Mouse (Mus musculus): ENCODE measurements around the gene Cdk6.
"Not testable (repeated sequence)": the region's sequence is repeated elsewhere in the genome, so short reads cannot be mapped to it uniquely, and the experiment has no call there.

The Cdk6 gene

GRCm38 (mm10) chr5:3349393-3349792, 8.1 kb downstream of the Cdk6 start:
- DNase-seq = not testable (repeated sequence)

DNA sequence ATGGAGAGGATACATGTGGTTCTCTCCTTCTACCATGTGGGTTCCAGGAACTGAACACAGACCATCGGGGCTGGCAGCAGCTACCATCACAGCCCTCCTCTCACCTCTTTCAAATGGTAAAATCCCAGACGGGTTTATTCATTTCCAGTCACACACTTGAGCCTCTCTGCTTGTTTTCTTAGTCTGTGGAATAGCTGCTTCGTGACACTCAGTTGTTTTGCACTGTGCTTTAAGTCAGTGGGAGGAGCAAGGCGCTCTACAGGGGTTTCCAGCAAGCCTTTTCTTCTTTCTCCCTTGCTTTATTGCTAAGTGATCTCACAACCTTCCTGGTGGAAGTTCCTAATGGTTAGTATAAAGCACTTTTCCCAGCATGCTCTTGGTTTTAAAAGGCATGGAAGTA, 10.6 kb downstream of the Cdk6 start:
- not testable (repeated sequence) for DNase-seq

DNA sequence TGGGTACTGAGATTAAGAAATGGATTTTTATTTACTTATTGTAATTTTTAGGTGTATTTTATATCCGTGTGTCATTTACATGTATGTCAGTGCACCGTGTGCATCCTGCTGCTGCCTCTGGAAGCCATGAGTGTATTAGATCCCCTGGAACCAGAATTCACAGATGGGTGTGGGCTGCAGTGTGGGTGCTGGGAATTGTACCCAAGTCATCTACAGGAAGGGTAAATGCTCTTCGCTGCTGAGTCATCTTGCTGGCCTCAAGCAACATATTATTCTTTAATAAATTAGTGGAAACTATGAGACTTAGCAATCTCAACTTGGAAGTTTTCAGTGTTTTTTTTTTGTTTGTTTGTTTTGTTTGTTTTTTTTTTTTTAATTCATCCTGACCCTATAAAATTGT, 11.0 kb downstream of the Cdk6 start:
- DNase-seq = no peak

GRCm38 (mm10) chr5:3352827-3353226, 11.5 kb downstream of the Cdk6 start:
- no peak for DNase-seq

DNA sequence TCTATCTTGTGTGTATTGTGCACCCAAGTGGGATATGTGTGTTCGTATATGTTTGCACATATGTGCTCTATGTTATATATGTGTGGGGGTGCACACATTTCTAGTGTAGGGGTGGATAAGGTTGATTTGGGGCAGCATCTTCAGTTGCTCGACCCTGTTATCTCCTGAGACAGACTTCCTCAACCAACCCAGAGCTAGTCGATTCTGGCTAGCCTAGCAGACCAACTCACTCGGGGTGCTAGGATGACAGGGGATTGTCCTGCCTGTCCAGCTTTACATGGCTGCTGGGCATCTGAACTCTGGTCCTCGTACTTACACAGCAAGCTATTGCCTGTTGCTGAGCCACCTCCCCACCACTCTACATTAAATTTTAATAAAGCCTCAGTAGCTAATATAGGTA, 13.0 kb downstream of the Cdk6 start:
- no peak for DNase-seq

DNA sequence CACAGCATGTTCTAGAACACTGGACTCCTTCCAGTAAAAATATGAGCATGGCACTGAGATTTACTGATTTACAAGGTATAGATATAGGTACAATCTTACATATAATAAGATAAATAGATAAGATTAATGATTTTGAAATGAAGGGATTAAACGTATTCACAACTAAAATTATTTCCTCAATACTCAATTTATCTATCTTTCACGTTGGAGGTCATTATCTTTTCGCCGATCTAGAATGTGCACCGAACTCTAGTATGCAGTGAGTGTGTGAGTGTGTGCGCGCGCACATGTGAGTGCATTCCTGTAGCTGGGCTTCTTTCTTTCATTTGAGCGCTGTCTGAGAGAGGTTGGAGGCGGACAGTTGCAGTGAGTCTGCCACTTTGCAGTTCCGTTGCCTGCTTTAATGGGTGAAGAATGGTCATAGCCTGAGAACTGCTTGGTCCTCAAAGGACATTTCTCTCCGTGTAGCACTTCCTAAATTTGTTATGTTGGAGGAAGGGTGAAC, 13.8 kb downstream of the Cdk6 start:
- no peak for DNase-seq

GRCm38 (mm10) chr5:3355560-3356260, 14.4 kb downstream of the Cdk6 start:
- DNase-seq = no peak

GRCm38 (mm10) chr5:3356261-3356778, 15.0 kb downstream of the Cdk6 start:
- no peak for DNase-seq

DNA sequence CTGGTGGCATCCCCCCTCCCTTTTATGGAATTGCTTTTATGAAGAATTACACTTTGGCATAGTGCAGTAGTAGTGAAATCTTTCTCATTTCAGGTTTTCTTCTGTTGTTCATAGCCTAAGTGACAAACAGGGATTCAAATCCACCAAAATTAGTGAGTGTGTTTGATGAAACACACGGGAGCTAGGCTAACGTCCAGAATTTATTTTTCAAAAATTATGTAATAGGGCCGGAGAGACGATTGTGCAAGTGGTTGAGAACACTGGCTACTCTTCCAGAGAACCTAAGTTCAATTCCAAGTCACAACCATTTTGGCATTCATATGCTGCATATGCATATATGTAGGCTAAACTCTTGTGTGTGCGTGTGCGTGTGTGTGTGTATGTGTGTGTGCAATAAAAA, 16.2 kb downstream of the Cdk6 start:
- DNase-seq = no peak

DNA sequence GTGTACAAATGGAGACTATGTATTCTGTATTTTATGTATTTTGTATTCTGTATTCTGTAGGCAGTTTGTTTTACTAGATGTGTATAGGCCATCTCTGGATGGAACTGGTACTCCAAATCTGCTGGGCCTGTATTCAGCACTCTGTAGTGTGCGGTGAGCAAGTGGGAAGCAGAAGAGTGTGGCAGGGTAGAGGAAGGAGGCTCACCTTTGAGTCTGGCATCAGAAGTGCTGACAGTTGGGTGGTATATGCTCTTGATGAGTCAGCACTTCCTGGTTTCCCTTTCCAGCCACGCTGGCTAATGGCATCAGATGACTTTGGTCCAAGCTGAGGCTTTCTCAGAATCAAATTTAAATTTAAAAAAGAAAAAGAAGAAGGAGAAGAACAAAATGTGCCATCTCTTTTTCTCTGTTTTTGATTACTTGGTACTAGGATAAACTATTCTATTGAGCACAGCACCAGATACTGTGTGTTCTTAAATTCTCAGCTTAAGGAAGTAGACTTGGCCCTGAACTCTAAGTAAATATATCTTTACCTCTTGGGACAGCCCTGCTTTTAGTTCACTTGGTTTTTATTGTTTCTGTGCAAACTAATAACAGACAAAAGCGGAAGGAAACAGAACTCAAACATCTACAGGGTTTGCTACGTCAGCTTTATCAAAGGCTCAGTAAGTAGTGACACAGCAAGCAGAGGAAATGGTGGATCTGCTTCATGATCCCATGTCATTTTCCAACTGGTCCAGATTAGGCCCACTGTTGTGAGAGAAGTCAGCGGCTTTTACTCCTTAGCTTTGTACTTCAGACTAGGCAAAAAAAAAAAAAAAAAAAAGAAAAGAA, 17.6 kb downstream of the Cdk6 start:
- DNase-seq = peak; percentile 24

DNA sequence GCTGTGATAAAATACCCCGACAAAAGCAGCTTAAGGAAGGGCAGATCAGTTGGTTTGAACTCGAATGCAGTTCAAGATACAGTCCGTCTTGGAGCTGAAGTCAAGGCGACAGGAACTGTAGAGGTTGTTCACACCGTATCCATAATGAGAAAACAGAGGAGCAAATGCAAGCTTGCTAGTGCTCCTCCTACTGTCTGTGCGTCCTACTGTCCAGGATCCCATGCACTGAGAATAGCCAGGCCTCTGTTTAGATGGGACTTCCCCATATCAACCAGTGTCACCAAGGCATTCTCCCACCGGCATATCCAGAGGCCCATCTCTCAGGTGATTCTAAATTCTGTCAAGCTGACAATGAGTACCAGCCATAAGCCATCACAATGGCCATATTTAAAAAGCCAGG, 18.6 kb downstream of the Cdk6 start:
- DNase-seq = no peak

DNA sequence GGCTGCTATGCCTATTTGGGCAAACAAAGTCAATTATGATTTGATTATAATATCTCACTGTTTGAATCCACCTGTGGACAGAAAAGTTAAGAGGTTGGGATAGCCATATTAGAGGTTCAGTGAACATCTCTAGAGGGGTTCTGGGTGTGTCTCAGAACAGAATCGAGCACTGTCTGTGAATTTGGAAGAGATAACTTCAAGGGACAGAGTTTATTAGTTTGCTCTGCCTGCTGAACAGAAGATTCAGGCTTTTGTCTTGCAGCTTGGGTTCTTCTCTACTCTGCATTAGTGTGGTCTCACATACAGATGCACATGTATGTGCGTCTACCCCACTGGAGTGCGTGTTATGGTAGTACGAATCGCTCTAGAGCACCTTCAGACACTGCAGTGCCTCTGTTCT, 20.0 kb downstream of the Cdk6 start:
- DNase-seq = no peak

DNA sequence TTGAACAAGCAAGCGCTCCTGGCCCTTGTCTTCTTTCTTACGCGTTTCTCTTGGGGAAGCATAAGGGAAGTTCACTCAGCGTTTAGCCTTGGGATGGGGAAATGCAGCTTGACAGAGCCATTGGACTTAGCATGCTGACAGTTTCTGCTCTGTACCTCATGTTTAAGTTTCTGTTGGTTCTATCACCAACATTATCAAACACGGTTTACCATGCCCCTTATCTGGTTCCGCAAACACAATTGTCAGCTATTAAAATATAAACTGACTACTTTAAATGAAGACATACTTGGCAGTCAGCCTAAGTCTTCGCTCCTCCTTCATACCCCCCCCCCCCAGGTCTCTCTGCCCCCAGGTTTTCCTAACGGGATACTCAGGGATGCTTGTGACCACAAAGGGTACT, 20.8 kb downstream of the Cdk6 start:
- no peak for DNase-seq

- DNase-seq = no peak
Measured at GRCm38 (mm10) chr5:3363036-3363983, 22.0 kb downstream of the Cdk6 start.

DNA sequence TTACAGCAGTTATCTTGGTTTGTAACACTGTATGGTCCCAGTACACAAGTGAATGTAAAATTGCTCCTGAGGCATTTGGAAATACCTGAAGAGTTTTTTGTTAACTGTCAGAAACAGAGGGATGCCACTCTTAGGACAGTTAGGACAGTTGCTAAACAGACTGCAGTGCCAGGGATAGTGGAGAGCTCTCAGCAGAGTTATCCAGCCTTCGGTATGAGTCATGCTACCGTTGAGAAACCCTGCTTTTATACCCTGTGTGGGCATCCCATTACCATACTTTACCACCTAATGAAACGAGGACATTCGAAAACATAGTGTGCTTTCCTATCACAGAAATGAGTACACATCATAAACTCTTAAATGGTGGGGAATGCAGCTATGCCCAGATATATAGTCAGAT, 25.8 kb downstream of the Cdk6 start:
- no peak for DNase-seq

GRCm38 (mm10) chr5:3369317-3369716, 28.0 kb downstream of the Cdk6 start:
- DNase-seq = no peak

GRCm38 (mm10) chr5:3371212-3371611, 29.9 kb downstream of the Cdk6 start:
- no peak for DNase-seq

DNA sequence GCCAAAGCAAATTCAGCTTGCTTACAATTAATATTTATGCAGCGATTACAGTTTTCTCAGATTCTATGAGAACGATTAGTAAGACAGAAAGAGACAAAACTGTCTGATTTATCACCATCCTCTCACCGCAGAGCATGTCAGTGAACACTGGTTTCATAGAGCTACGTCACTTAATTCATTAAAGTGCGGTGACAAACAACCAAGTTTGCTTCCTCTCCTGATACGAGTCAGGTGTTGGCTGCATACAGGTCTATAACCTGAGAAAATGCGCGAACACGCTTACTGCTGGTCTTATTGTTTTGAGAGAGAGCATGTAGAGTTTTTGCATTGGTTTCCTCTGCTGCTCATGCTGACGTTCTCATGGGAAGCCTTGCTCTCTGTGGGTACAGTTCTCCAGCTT, 31.9 kb downstream of the Cdk6 start:
- no peak for DNase-seq

- DNase-seq = no peak
Measured at GRCm38 (mm10) chr5:3374763-3375162, 33.5 kb downstream of the Cdk6 start.

DNA sequence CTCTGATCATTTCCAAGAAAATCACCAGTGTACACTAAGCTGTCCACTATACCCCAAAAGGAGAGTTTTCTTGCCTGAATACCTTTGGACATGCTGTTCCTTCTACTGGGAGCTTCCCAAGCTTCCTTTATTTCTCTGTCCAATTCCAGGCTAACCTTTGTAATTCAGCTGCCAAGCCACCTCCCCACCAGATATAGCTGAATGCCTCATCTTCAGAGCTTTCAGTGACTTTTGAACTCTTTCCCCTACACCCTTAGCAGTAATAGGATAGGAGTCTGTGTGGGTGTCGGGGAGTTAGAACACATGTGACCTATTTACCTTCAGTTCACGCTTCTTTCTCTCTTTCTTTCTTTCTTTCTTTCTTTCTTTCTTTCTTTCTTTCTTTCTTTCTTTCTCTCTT, 34.9 kb downstream of the Cdk6 start:
- no peak for DNase-seq

GRCm38 (mm10) chr5:3379252-3379651, 38.0 kb downstream of the Cdk6 start:
- no peak for DNase-seq

- no peak for DNase-seq
Measured at GRCm38 (mm10) chr5:3380692-3381233, 39.5 kb downstream of the Cdk6 start.

- no peak for DNase-seq
Measured at GRCm38 (mm10) chr5:3381795-3382194, 40.5 kb downstream of the Cdk6 start.
